Mouse (Mus musculus) forebrain, embryonic 14.5 days (tissue): ENCODE results near the gene Rps10. TPM values are rescaled to one million over a fixed set of nuclear protein-coding genes. Genes with fewer than 3 reads are reported as not detected.
A peak's percentile ranks its signal among the peaks of the same experiment; 100 is the strongest.
"Not testable (repeated sequence)": the region's sequence is repeated elsewhere in the genome, so short reads cannot be mapped to it uniquely, and the experiment has no call there.

ENCODE experiments used
- ATAC-seq: fragments of 200-750 bp; cut with Nextera tagmentation; 2 replicates; pipeline ENCODE4 v1.8.0; 2017; ENCODE audit warnings: mild to moderate bottlenecking, moderate library complexity
- DNase-seq: peaks from one replicate; pipeline ENCODE4 v3.0.0-alpha.2; 2015; ENCODE audit warnings: low spot score
- H3K27ac ChIP-seq: fragments of 300-500 bp; sonication (generic); 2 replicates; pipeline ENCODE4 v1.5.1; 2014; ENCODE audit warnings: low read depth, mild to moderate bottlenecking, control low read depth, low read length, moderate library complexity
- H3K27me3 ChIP-seq: fragments of 300-500 bp; sonication (generic); replicated peaks from 2 replicates; pipeline ENCODE4 v1.6.1; 2014; ENCODE audit warnings: low read length, control low read depth, mixed read lengths; ENCODE audit not compliant: control insufficient read depth, insufficient read depth
- H3K36me3 ChIP-seq: fragments of 300-500 bp; sonication (generic); 2 replicates; pipeline ENCODE4 v1.6.1; 2014; ENCODE audit warnings: low read length, control low read depth; ENCODE audit not compliant: control insufficient read depth, insufficient read depth
- H3K4me1 ChIP-seq: fragments of 300-500 bp; sonication (generic); 2 replicates; pipeline ENCODE4 v1.6.1; 2014; ENCODE audit warnings: antibody characterized with exemption, low read length, control low read depth; ENCODE audit not compliant: control insufficient read depth, insufficient read depth
- H3K4me2 ChIP-seq: fragments of 300-500 bp; sonication (generic); 2 replicates; pipeline ENCODE4 v1.6.1; 2014; ENCODE audit warnings: mild to moderate bottlenecking, control low read depth, low read length
- H3K4me3 ChIP-seq: fragments of 300-500 bp; sonication (generic); 2 replicates; pipeline ENCODE4 v1.5.1; 2014; ENCODE audit warnings: low read depth, low read length, control low read depth
- H3K9ac ChIP-seq: fragments of 300-500 bp; sonication (generic); 2 replicates; pipeline ENCODE4 v1.6.1; 2014; ENCODE audit warnings: mild to moderate bottlenecking, low read length, control low read depth, moderate library complexity
- H3K9me3 ChIP-seq: fragments of 300-500 bp; sonication (generic); replicated peaks from 2 replicates; pipeline ENCODE4 v1.6.1; 2016; ENCODE audit warnings: low read length, control low read depth, mixed read lengths; ENCODE audit not compliant: control insufficient read depth
- WGBS: fragments of 180-500 bp; shearing (Covaris S2); extraction: QIAGEN DNeasy Blood & Tissue Kit; methylation state at CpG from one replicate; pipeline ENCODE4 v1.1.7; 2014; 5-methylcytosine and 5-hydroxymethylcytosine counted together
- polyA plus RNA-seq: library from polyadenylated mRNA; unstranded; fragments of >200 nt; fragmentation: Nextera tagmentation; extraction: Ambion mirVana; gene quantifications from 2 replicates; pipeline ENCODE4 v1.2.1, GENCODE M21; 2014

The Rps10 gene
- polyA plus RNA-seq, 1 experiment from 2014 or later, result 789 TPM

GRCm38 (mm10) chr17:27637333-27637732 lies 864 bp upstream of the Rps10 start:
- no peak overlapping the region for H3K4me3 ChIP-seq
- H3K27me3 ChIP-seq, result no peaks in the 10 kb centered on the region
- WGBS, result 59% methylated on average over 9 of the region's 9 CpGs
- ATAC-seq (no peak), DNase-seq (no peak)
- H3K9me3 ChIP-seq, result no peaks in the 10 kb centered on the region
- H3K4me2 ChIP-seq, result no peak overlapping the region
- H3K27ac ChIP-seq, result no peak overlapping the region
- H3K4me1 ChIP-seq, result peaks cover 14% of the 10 kb centered on the region
- H3K9ac ChIP-seq, result no peak overlapping the region
- H3K36me3 ChIP-seq, result peaks cover 19% of the 10 kb centered on the region

- peak overlapping the region; percentile 85 for H3K4me2 ChIP-seq
- H3K4me3 ChIP-seq, result peak overlapping the region; percentile 86
- not testable (repeated sequence) for H3K9me3 ChIP-seq, H3K27me3 ChIP-seq
- peak; percentile 72 for DNase-seq
- peaks cover 14% of the 10 kb centered on the region for H3K4me1 ChIP-seq
- 0 out of 2 replicates have a peak, but pooled peaks have one; percentile 0 for ATAC-seq
- WGBS, result 51% methylated on average over 9 of the region's 9 CpGs
- peaks cover 37% of the 10 kb centered on the region for H3K36me3 ChIP-seq
- peak overlapping the region; percentile 96; the same call in 1 of the 2 replicates for H3K9ac ChIP-seq
- peak overlapping the region; percentile 84 for H3K27ac ChIP-seq
Observed at GRCm38 (mm10) chr17:27635575-27635903, 930 bp downstream of the Rps10 start.

DNA sequence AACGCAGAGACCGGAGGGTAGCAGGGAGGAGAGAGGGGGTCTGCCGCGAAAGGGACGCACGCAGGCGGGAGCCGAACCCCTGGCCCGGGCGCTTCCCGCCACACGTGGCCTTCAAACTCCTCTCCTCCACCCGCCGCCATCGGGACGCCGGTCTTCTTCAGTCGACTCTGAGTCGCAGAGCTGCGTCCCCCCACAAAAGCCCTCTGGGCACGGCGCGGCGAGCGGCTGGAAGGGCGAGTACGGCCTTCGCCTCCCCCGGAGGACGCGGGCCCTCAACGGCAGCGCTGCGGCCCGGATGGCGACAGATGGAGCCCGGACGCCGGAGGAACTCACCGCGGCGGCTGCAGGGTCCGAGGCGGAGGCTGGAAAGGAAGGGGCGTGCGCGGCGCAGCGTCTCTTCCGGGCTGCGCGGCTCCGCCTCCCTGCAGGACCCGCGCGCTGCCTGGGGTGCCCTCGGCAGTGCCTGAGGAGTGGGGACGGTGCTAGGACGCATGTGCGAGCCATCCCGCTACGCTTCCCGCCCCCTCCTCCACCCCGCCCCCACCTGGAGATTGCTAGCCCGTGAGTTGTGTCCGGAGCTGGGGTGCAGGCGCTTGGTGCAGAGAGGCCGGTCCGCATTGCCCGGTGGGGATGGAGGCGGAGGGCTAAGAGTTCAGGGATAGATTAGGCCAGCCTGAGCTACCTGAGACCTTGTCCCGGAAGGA lies 1.4 kb downstream of the Rps10 start, which contains the start of gene RPS10-NUDT3:
TSS of gene RPS10-NUDT3 (minus strand) at position 352 of the 704 bp plus-strand sequence.
- Histone ChIP-seq H3K27me3 (no peaks in the 10 kb centered on the region), H3K9me3 (no peaks in the 10 kb centered on the region), H3K4me1 (peaks cover 14% of the 10 kb centered on the region), H3K4me3 (peak within 1 kb of the TSS; percentile 86), H3K36me3 (peaks cover 42% of the 10 kb centered on the region), H3K9ac (peak within 1 kb of the TSS; percentile 96), H3K27ac (peak within 1 kb of the TSS; percentile 84), H3K4me2 (peak within 1 kb of the TSS; percentile 85)
- WGBS, result under 1% methylated on average over 62 of the region's 72 CpGs
- DNase-seq, result peak; percentile 96
- ATAC-seq, result peak; percentile 99

DNA sequence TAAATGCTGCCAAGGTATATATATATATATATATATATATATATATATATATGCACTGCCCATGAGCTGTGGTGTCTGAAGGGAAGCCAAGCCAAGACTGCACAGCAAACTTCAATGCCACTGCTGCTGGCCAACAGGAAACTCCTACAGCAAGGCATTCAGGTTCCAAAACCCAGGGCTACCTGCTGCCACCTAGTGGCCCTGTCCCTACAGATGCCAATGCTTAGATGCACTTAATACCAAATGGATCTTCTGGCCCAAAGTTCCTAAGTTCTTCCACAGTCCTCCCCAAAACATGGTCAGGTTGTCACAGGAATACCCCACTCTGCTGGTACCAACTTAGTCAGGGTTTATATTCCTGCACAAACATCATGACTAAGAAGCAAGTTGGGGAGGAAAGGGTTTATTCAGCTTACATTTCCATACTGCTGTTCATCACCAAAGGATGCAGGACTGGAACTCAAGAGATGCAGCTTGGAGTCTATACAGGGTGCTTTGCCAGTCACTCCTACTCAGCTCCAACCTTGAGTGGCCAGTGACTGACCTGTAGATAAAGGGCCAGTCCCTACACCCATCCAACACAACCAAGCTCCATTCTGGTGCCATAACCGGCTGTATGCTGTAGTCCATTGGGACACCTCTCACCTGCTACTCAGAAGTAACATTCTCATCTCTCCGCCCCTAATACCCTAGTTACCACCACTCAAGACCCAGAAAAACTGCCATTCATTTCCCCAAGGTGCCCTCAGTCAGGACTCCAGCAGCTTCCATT lies 7.0 kb downstream of the Rps10 start:
- Histone ChIP-seq H3K9ac (no peak overlapping the region), H3K36me3 (peaks cover 52% of the 10 kb centered on the region), H3K4me2 (no peak overlapping the region), H3K4me3 (no peak overlapping the region), H3K9me3 (no peaks in the 10 kb centered on the region), H3K27me3 (no peaks in the 10 kb centered on the region), H3K4me1 (peaks cover 10% of the 10 kb centered on the region), H3K27ac (no peak overlapping the region)
- peak; percentile 90 for DNase-seq
- ATAC-seq, result peak; percentile 27; the same call in 1 of the 2 replicates
- WGBS, result 67% methylated on average over 2 of the region's 2 CpGs

DNA sequence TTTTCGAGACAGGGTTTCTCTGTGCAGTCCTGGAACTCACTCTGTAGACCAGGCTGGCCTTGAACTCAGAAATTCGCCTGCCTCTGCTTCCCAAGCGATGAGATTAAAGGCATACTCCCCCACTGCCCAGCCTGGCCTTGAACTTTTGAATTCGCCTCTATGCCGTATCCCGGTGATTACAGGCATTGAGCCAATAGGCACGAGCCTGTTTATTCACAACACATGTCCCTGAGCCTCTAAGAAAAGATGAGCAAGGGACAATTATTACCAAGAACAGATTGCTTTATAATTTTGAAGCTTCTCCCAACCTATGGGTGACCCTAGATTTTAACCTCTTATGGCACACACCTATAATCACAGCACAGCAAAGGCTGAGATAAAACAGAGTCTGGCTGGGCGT lies 8.1 kb downstream of the Rps10 start:
- DNase-seq (no peak), ATAC-seq (no peak)
- 92% methylated on average over 8 of the region's 8 CpGs for WGBS
- Histone ChIP-seq H3K4me1 (peaks cover 7% of the 10 kb centered on the region), H3K27ac (no peak overlapping the region), H3K27me3 (no peaks in the 10 kb centered on the region), H3K36me3 (peaks cover 43% of the 10 kb centered on the region), H3K4me2 (no peak overlapping the region), H3K9ac (no peak overlapping the region), H3K4me3 (no peak overlapping the region), H3K9me3 (no peaks in the 10 kb centered on the region)

DNA sequence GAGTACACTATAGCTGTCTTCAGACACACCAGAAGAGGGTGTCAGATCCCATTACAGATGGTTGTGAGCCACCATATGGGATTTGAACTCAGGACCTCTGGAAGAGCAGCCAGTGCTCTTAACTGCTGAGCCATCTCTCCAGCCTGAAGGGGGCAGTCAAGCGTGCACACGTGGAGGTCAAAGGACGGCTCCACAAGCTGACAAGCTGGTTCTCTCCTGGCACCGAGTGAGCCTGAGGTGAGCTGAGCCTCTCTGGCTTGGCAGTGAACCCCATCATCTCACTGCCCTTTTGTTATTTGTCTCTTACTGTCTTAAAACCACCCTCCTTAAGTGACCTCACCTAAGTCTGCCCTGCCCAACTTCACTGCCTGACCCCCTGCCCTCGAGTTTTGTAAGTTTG lies 9.0 kb downstream of the Rps10 start:
- Histone ChIP-seq H3K4me2 (no peak overlapping the region), H3K9ac (no peak overlapping the region), H3K9me3 (no peaks in the 10 kb centered on the region), H3K4me1 (peaks cover 5% of the 10 kb centered on the region; the same call in 1 of the 2 replicates), H3K27ac (no peak overlapping the region), H3K36me3 (peaks cover 34% of the 10 kb centered on the region), H3K4me3 (no peak overlapping the region), H3K27me3 (no peaks in the 10 kb centered on the region)
- DNase-seq (no peak), ATAC-seq (no peak)
- WGBS, result 32% methylated on average over 5 of the region's 5 CpGs

- H3K9me3 ChIP-seq, result no peaks in the 10 kb centered on the region
- DNase-seq, result peak; percentile 82
- peaks cover 5% of the 10 kb centered on the region; the same call in 1 of the 2 replicates for H3K4me1 ChIP-seq
- ATAC-seq, result peak; percentile 14
- WGBS, result 9% methylated on average over 5 of the region's 5 CpGs
- no peak overlapping the region for H3K4me2 ChIP-seq
- peak overlapping the region; percentile 68; the same call in 1 of the 2 replicates for H3K27ac ChIP-seq
- H3K27me3 ChIP-seq, result no peaks in the 10 kb centered on the region
- H3K9ac ChIP-seq, result no peak overlapping the region
- H3K36me3 ChIP-seq, result peaks cover 26% of the 10 kb centered on the region
- H3K4me3 ChIP-seq, result no peak overlapping the region
Observed at GRCm38 (mm10) chr17:27626681-27627080, 9.8 kb downstream of the Rps10 start.

DNA sequence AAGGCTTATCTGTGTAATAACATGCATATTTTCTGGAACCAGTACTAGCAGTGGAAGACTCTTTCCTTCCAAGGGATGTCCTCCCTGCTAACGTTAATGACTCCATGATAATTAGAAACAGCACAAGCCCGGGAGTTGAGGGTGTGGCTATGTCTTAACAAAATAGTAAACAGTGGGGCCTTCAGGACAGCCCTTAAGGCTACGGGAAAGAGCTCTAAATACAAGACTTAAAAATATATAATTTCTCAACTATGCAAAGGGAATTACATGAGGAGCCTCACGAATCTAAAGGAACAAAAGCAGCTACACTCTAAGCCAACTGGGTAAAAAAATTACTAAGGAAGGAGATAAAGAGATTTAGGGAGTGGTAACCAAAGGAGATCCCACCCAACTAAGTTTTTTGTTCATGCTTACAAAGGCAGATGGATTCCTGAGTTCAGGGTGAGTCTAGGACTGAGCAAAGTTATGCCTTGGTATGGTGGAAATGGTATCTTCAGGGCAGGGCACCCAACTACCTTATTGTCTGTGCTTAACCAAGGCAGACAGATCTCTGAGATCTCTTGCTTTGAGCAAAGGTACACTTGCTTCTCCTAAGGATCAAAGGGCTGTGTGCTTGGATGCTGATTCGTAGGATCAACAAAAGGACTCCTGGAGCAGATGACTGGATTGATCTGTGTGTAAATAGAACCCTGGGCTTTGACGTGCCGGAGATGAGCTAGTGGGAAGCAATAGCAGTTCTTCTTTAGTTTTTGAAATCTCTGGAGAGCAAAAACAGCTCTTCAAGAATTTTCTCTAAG lies 10.8 kb downstream of the Rps10 start:
- Histone ChIP-seq H3K36me3 (peaks cover 16% of the 10 kb centered on the region), H3K27ac (no peak overlapping the region), H3K9ac (no peak overlapping the region), H3K4me3 (no peak overlapping the region), H3K4me2 (no peak overlapping the region), H3K4me1 (peaks cover 12% of the 10 kb centered on the region), H3K27me3 (no peaks in the 10 kb centered on the region), H3K9me3 (no peaks in the 10 kb centered on the region)
- 39% methylated on average over 7 of the region's 7 CpGs for WGBS
- no peak for DNase-seq
- ATAC-seq, result no peak
